Mouse (Mus musculus): ENCODE measurements around the gene Taok1.
"Not testable (repeated sequence)": the region's sequence is repeated elsewhere in the genome, so short reads cannot be mapped to it uniquely, and the experiment has no call there.

The Taok1 gene

GRCm38 (mm10) chr11:77545261-77545660, 62.4 kb downstream of the Taok1 start:
- no peak for DNase-seq

GRCm38 (mm10) chr11:77532202-77532846, 75.3 kb downstream of the Taok1 start:
- DNase-seq: no peak

- DNase-seq: no peak
Measured at GRCm38 (mm10) chr11:77530862-77531261, 76.8 kb downstream of the Taok1 start.

- no peak for DNase-seq
Measured at GRCm38 (mm10) chr11:77529644-77530043, 78.0 kb downstream of the Taok1 start.

GRCm38 (mm10) chr11:77528420-77528819, 79.2 kb downstream of the Taok1 start:
- DNase-seq: not testable (repeated sequence)

- DNase-seq: no peak
Measured at GRCm38 (mm10) chr11:77525804-77526486, 81.7 kb downstream of the Taok1 start.

GRCm38 (mm10) chr11:77520601-77521529, 86.8 kb downstream of the Taok1 start:
- no peak for DNase-seq

- no peak for DNase-seq
Measured at GRCm38 (mm10) chr11:77519043-77519442, 88.6 kb downstream of the Taok1 start, which contains the start of gene Gm10392. Gm10392 (minus strand) TSS chr11:77519198.

- no peak for DNase-seq
Measured at GRCm38 (mm10) chr11:77518051-77518798, 89.4 kb downstream of the Taok1 start.

- no peak for DNase-seq
Measured at GRCm38 (mm10) chr11:77516553-77517425, 90.8 kb downstream of the Taok1 start.

GRCm38 (mm10) chr11:77515637-77516552, 91.7 kb downstream of the Taok1 start, which contains the start of gene Trp53i13:
Trp53i13 (minus strand) TSS chr11:77515980.
- no peak for DNase-seq

GRCm38 (mm10) chr11:77514832-77515636, 92.6 kb downstream of the Taok1 start, which contains the start of gene Abhd15:
Abhd15 (plus strand) TSS chr11:77515121.
- peak; percentile 76 for DNase-seq

- no peak for DNase-seq
Measured at GRCm38 (mm10) chr11:77514281-77514831, 93.3 kb downstream of the Taok1 start.

- DNase-seq: no peak
Measured at GRCm38 (mm10) chr11:77513811-77514170, 93.8 kb downstream of the Taok1 start.

- DNase-seq: no peak
Measured at GRCm38 (mm10) chr11:77512891-77513810, 94.5 kb downstream of the Taok1 start.

- DNase-seq: no peak
Measured at GRCm38 (mm10) chr11:77511336-77511735, 96.3 kb downstream of the Taok1 start.

- DNase-seq: peak; percentile 82
Measured at GRCm38 (mm10) chr11:77508068-77509021, 99.3 kb downstream of the Taok1 start.
